Mouse (Mus musculus): ENCODE measurements around the gene Stpg1.

DNA sequence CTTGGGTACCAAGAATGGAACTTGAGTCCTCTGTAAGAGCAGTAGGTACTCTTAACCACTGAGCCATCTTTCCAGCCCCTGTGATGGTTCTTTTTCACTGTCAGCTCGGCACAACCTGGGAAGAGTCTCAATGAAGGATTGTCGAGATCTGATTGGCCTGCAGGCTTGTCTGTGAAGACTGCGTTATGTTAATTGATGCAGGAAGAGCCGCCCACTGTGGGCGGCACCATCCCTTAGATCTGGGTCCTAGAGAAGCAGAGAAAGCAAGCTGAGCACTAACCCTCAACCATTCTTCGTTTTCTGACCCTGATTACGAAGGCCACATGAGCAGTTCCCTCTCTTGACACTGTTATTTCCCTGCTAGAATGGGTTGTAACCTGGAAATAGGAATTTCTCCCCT lies 5.3 kb upstream of the Stpg1 start:
- TF ChIP-seq POLR2A (IDR thresholded peaks at IDR 0.05; ENCODE audit: insufficient read depth, low read length) (no peak), CTCF (IDR thresholded peaks at IDR 0.05; ENCODE audit: low read depth, low read length) (no peak), EP300 (IDR thresholded peaks at IDR 0.05; ENCODE audit: insufficient read depth, low read depth, low read length) (no peak)

Measured in ES-Bruce4 (cell line).